Mouse (Mus musculus): Measurements from ENCODE around the gene Ip6k3. TPM values are rescaled to one million over a fixed set of nuclear protein-coding genes. Genes with fewer than 3 reads are reported as not detected.

The Ip6k3 gene
- polyA plus RNA-seq (2015; fragmentation: Illumina TruSeq; extraction: RNeasy Lipid Tissue Mini Kit (QIAGEN cat#74804); ENCODE audit: insufficient read depth, low read depth, low replicate concordance): not detected

DNA sequence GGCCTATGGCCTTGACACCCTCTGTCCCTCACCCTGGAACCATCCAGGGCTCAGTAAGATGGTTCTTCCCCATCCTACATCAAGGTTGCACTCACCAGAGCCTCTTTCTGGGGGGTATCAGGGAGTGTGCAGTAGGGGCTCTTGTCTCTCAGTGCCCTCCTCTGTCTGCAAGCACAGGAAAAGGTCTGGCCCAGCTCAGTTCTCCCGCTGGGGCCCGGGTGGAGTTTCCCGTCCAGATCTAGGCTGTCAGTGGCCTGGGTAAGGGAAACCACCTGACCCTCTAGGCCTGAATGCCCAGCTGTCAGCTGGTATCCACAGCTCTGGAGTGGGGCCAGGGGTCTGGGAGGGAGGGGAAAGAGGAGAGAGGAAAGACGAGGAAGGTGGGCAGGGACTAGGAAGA lies at the start of gene Ip6k3:
TSS of gene Ip6k3 (minus strand) at position 251 of the 400 bp plus-strand sequence.

DNA sequence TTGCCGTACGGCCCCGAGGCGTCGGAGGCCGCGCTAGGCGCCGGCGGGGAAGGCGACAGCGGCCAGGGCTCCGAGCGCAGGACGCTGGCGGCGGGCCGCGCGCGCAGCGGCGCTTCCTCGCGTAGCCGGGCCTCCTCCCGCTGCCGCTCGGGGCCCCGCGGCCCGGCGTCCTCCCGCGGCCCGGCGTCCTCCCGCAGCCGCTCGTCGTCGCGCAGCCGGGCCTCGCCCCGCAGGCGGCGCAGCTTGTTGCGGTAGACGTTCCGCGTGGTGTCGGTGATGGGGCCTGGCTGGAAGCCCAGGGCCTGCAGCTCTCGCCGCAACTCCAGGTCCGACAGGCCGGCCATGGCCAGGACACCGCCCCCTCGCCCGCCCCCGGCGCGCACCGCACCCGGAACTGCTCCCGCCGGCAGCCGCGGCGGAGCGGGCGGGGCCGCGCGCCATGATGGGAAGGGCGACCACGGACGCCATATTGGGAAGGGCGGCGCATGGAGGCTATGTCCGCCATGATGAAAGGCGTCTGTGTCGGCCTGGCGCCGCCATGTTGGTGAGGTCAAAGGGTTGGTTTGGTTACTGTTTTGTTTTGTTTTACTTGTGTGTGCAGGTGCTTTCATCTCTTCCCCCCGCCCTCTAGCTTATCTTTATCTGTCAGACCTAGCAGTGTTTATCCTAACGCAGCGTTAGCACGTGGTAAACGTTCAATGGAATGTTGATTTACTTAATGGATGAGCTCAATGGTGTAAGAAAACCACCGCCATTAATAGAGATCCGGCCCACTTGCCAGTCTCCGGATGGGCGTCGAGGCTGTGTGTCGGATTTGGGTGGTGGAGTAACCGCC lies 36.7 kb upstream of the Ip6k3 start, which contains the start of gene Lemd2:
TSS of gene Lemd2 (minus strand) at position 395 of the 835 bp plus-strand sequence.

GRCm38 (mm10) chr17:27133551-27134141 lies 33.9 kb downstream of the Ip6k3 start, which contains the start of gene Uqcc2:
Gene Uqcc2 (minus strand): TSS chr17:27133916.

Other genes starting within 250 kb of the Ip6k3 start
- gene Phf1, start 234.7 kb downstream of the Ip6k3 start, polyA plus RNA-seq (2015; fragmentation: Illumina TruSeq; extraction: RNeasy Lipid Tissue Mini Kit (QIAGEN cat#74804); ENCODE audit: insufficient read depth, low read depth, low replicate concordance): 27.8 TPM
- 44.3 TPM for gene Cuta, start 228.2 kb downstream of the Ip6k3 start, polyA plus RNA-seq (2015; fragmentation: Illumina TruSeq; extraction: RNeasy Lipid Tissue Mini Kit (QIAGEN cat#74804); ENCODE audit: insufficient read depth, low read depth, low replicate concordance)
- 3.6 TPM for gene Syngap1, start 226.5 kb downstream of the Ip6k3 start, polyA plus RNA-seq (2015; fragmentation: Illumina TruSeq; extraction: RNeasy Lipid Tissue Mini Kit (QIAGEN cat#74804); ENCODE audit: insufficient read depth, low read depth, low replicate concordance)
- gene Zbtb9, start 194.6 kb downstream of the Ip6k3 start, polyA plus RNA-seq (2015; fragmentation: Illumina TruSeq; extraction: RNeasy Lipid Tissue Mini Kit (QIAGEN cat#74804); ENCODE audit: insufficient read depth, low read depth, low replicate concordance): not detected
- 2.0 TPM for gene Bak1, start 138.8 kb downstream of the Ip6k3 start, polyA plus RNA-seq (2015; fragmentation: Illumina TruSeq; extraction: RNeasy Lipid Tissue Mini Kit (QIAGEN cat#74804); ENCODE audit: insufficient read depth, low read depth, low replicate concordance)
- 4.2 TPM for gene Itpr3, start 110.5 kb downstream of the Ip6k3 start, polyA plus RNA-seq (2015; fragmentation: Illumina TruSeq; extraction: RNeasy Lipid Tissue Mini Kit (QIAGEN cat#74804); ENCODE audit: insufficient read depth, low read depth, low replicate concordance)
- gene Uqcc2, start 33.9 kb downstream of the Ip6k3 start, polyA plus RNA-seq (2015; fragmentation: Illumina TruSeq; extraction: RNeasy Lipid Tissue Mini Kit (QIAGEN cat#74804); ENCODE audit: insufficient read depth, low read depth, low replicate concordance): 68.2 TPM
- gene Lemd2, start 36.7 kb upstream of the Ip6k3 start, polyA plus RNA-seq (2015; fragmentation: Illumina TruSeq; extraction: RNeasy Lipid Tissue Mini Kit (QIAGEN cat#74804); ENCODE audit: insufficient read depth, low read depth, low replicate concordance): 16.8 TPM